Mouse (Mus musculus) G1E (cell line): ENCODE results near the gene Pdzd2. TPM values are rescaled to one million over a fixed set of nuclear protein-coding genes. Genes with fewer than 3 reads are reported as not detected.

Source experiments
- ATAC-seq: 2 replicates; pipeline ENCODE4 v1.8.0; 2016; ENCODE audit warnings: mild to moderate bottlenecking; ENCODE audit not compliant: insufficient number of reproducible peaks, poor library complexity, low FRiP score, severe bottlenecking; ENCODE audit errors: extremely low read depth
- DNase-seq: peaks from one replicate; pipeline ENCODE4 v3.0.0; 2012; ENCODE audit warnings: low spot score
- H3K27me3 ChIP-seq: 2 replicates; pipeline ENCODE4 v1.6.1; 2012; ENCODE audit warnings: mild to moderate bottlenecking, low read length, inconsistent platforms; ENCODE audit not compliant: insufficient read depth
- H3K36me3 ChIP-seq: replicated peaks from 2 replicates; pipeline ENCODE3; 2012; ENCODE audit warnings: mild to moderate bottlenecking, inconsistent platforms
- H3K4me1 ChIP-seq: 2 replicates; pipeline ENCODE4 v1.6.1; 2012; ENCODE audit warnings: low read depth, low read length, inconsistent platforms, mixed read lengths; ENCODE audit not compliant: insufficient read depth
- H3K4me3 ChIP-seq: 2 replicates; pipeline ENCODE4 v1.5.1; 2012; ENCODE audit warnings: low read depth, mild to moderate bottlenecking, inconsistent platforms, low read length, moderate library complexity, mixed read lengths
- H3K9me3 ChIP-seq: replicated peaks from 2 replicates; pipeline ENCODE4 v1.6.1; 2012; ENCODE audit warnings: inconsistent platforms
- CTCF ChIP-seq: IDR thresholded peaks from 2 replicates; pipeline ENCODE4 v1.5.1; 2012; ENCODE audit warnings: low read depth, low read length, inconsistent platforms, mixed read lengths
- GATA1 ChIP-seq: IDR thresholded peaks from 2 replicates; pipeline ENCODE4 v1.6.1; 2012; ENCODE audit warnings: borderline replicate concordance, low read length, inconsistent platforms, mixed read lengths
- GATA2 ChIP-seq: IDR thresholded peaks from 2 replicates; pipeline ENCODE4 v1.6.1; 2012; ENCODE audit warnings: low read depth, low read length, inconsistent platforms, borderline replicate concordance
- POLR2AphosphoS5 ChIP-seq: IDR thresholded peaks from 2 replicates; pipeline ENCODE4 v1.6.1; 2012; ENCODE audit warnings: low read depth, low read length, inconsistent platforms; ENCODE audit not compliant: insufficient replicate concordance
- TAL1 ChIP-seq: conservative IDR thresholded peaks from 2 replicates; pipeline ENCODE4 v1.6.1; 2012; ENCODE audit warnings: low read depth, low read length, inconsistent platforms, mixed read lengths
- polyA plus RNA-seq: library from polyadenylated mRNA; stranded (reverse); fragments of >175 nt; gene quantifications from 2 replicates; pipeline ENCODE4 v1.2.3, GENCODE M21; 2012
- total RNA-seq, 2 experiments: library from RNA; stranded (forward) in 1 of 2; stranded (reverse) in 1 of 2; fragments of 200-1000 nt in 1 of 2; fragments of >200 nt in 1 of 2; fragmentation: Nextera tagmentation in 1 of 2; gene quantifications; 2 replicates each; pipeline ENCODE4 v1.2.3; 2014 to 2017

Pdzd2 gene
- total and polyA plus RNA-seq, 3 experiments = 0.18 to 1.8 (median 0.98) TPM

DNA sequence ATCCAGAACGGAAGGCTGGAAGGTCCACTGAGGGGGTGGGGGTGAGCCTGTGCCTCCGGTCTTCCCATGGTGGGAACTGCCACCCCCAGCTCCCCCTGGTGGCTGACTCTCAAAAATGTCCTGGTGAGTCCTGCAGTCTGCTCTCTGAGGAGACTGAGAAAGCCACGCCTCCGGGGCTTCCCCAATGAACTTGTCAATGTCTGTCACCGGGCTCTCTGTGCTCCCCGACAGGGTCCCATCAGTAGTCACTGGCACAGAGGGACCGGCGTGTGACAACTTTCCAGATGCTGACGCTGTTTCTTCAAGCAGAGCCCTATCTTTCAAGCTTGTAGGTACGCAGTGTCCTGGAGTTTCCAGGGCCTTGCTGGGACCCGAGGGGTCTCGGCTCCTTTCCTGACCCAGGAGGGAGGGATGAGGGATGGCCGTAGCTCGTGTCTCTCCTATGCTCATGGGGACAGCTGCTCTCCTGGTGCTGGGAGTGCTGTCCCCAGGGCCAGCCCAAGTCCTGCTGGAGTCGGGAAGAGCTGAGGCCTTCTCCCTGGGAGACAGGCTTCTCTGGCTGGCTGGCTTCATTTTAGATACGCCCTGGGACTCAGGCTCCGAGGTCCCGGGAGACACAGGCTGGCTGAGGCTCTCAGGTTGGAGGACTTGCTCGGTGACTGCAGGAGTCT is 363.9 kb downstream of the Pdzd2 start:
- H3K4me3 ChIP-seq = peak overlapping the region; percentile 37; the same call in 1 of the 2 replicates
- ATAC-seq (peak; percentile 64; the same call in 1 of the 2 replicates), DNase-seq (peak; percentile 75)
- peaks cover 2% of the 10 kb centered on the region for H3K36me3 ChIP-seq
- no peak for TF ChIP-seq TAL1
- TF ChIP-seq CTCF = 0 out of 2 replicates have a peak, but pooled peaks have one; percentile 17
- TF ChIP-seq GATA1 = no peak
- no peak for TF ChIP-seq GATA2
- H3K9me3 ChIP-seq = no peaks in the 10 kb centered on the region
- peaks cover 26% of the 10 kb centered on the region for H3K4me1 ChIP-seq
- H3K27me3 ChIP-seq = peaks cover 3% of the 10 kb centered on the region; the same call in 1 of the 2 replicates

DNA sequence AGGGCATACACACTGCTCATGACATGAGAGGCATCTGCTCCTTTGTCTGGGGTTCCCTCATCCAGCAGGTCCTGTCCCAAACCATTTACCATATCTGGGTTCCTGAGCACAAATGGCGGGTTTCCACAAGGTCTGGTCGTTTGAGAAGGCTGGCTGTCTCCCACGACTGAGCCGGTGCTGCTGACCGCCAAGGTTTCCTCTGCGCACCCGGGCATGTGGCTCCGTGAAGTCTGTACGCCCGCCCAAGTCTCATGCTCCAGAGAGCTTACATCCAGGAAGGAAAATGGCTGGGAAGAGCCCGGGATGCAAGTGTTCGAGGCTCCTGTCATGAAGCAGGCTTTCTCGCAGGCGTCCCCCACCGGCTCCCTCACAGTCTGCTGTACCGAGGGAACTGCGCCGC is 364.8 kb downstream of the Pdzd2 start:
- Histone ChIP-seq H3K27me3 (peaks cover 3% of the 10 kb centered on the region; the same call in 1 of the 2 replicates), H3K36me3 (peaks cover 2% of the 10 kb centered on the region), H3K9me3 (no peaks in the 10 kb centered on the region), H3K4me1 (peaks cover 35% of the 10 kb centered on the region), H3K4me3 (no peak overlapping the region)
- no peak for DNase-seq
- no peak for ATAC-seq
- TF ChIP-seq GATA1 (no peak), GATA2 (no peak), CTCF (no peak), TAL1 (no peak), POLR2AphosphoS5 (no peak)

DNA sequence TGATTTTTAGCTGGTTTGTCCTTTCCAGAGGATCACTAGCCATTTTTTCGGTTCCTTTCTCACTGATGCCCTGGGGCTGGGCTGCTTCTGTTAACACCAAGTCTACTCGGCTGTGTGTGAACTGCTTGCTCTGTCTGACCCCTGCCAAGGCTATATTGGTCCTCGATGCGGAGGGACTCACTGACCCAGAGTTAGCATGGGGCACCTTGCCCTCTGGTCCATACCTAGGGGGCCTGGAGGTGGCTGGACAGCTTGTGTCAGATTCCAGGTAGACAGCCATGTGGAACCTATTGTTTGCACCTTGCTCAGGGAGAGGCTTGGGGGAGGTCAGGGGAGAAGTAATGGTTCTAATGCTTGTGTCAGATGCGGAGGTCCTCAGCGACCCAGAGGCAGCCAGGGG is 365.8 kb downstream of the Pdzd2 start:
- ATAC-seq = no peak
- Histone ChIP-seq H3K27me3 (peaks cover 3% of the 10 kb centered on the region; the same call in 1 of the 2 replicates), H3K9me3 (no peaks in the 10 kb centered on the region), H3K36me3 (peaks cover 2% of the 10 kb centered on the region), H3K4me3 (no peak overlapping the region), H3K4me1 (peaks cover 40% of the 10 kb centered on the region)
- no peak for DNase-seq
- TF ChIP-seq GATA1 = no peak
- no peak for TF ChIP-seq POLR2AphosphoS5
- no peak for TF ChIP-seq TAL1
- no peak for TF ChIP-seq GATA2
- TF ChIP-seq CTCF = no peak

DNA sequence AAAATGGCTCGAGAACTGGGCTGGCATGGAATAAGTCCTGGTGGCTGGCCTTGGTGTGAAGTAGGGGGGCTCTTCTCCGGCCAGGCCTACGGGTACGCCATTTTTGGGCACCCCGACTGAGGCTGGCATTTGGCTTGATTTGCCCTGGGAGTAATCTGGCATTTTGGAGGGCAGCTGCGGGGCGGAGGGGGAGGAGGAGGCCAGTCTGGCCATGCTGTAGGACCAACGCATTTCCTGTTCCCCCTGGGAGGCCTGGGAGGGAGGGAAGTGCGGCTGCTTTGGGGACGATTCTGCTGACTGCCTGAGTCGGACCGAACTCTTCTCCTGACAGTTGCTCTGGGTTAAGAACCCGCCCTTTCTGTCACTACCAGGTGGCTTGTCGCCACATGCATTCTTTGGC is 366.2 kb downstream of the Pdzd2 start:
- ATAC-seq (no peak), DNase-seq (no peak)
- no peak for TF ChIP-seq CTCF
- TF ChIP-seq POLR2AphosphoS5 = no peak
- no peak for TF ChIP-seq GATA1
- no peak for TF ChIP-seq GATA2
- no peak for TF ChIP-seq TAL1
- Histone ChIP-seq H3K36me3 (peaks cover 2% of the 10 kb centered on the region), H3K4me1 (peaks cover 44% of the 10 kb centered on the region), H3K27me3 (peaks cover 3% of the 10 kb centered on the region; the same call in 1 of the 2 replicates), H3K4me3 (no peak overlapping the region), H3K9me3 (no peaks in the 10 kb centered on the region)

DNA sequence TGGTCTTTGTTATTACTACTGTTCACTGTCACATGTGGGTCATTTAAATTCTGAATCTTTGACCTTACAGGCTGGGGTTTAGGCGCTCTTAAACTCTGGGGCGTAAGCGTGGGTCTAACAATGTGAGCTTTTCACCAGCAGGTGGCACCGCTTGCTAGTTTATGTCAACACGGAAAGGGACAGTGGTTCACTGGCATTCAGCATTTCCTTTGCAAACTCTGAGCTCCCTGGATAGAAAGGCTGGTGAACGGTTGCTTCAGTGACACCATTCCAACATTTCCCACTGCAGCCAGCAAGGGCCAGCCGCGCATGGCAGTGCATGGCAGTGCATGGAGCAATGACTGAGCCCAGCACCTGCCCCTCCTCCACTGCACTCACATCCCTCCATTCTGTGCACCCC is 368.5 kb downstream of the Pdzd2 start:
- H3K4me3 ChIP-seq = no peak overlapping the region; the same call in 1 of the 2 replicates
- TF ChIP-seq CTCF (peak; percentile 67), TAL1 (no peak)
- ATAC-seq (no peak), DNase-seq (peak; percentile 48)
- peaks cover 3% of the 10 kb centered on the region; the same call in 1 of the 2 replicates for H3K27me3 ChIP-seq
- H3K36me3 ChIP-seq = peaks cover 3% of the 10 kb centered on the region
- no peaks in the 10 kb centered on the region for H3K9me3 ChIP-seq
- H3K4me1 ChIP-seq = peaks cover 57% of the 10 kb centered on the region

DNA sequence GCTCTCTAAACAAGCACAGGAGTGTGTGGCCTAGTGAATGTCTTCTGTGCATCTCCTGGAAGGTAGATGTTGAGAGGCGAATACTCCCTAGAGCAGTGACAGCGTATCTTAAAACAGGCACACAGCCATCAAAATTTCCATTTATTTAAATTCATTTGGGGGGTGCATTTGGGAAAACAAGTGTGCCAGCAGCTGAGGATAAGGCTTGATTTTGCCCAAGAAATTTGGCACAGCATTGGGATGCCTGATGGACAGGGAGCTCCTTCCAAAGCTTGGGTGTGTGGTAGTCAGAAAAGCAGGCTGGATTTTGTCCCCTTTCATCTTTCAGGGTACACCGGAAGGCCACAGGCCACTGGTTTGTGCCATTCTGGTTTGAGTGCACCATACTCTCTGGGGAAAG is 369.6 kb downstream of the Pdzd2 start:
- TF ChIP-seq GATA2 (no peak), TAL1 (no peak), POLR2AphosphoS5 (no peak), CTCF (no peak), GATA1 (no peak)
- DNase-seq (no peak), ATAC-seq (no peak)
- Histone ChIP-seq H3K27me3 (peaks cover 3% of the 10 kb centered on the region; the same call in 1 of the 2 replicates), H3K4me3 (no peak overlapping the region), H3K4me1 (peaks cover 62% of the 10 kb centered on the region), H3K36me3 (peaks cover 11% of the 10 kb centered on the region), H3K9me3 (no peaks in the 10 kb centered on the region)
